Mouse (Mus musculus) embryo, embryonic 10.5 days (tissue): ENCODE data around the gene Zfp607b.

Experiments
- DNase-seq: peaks from one replicate; pipeline ENCODE4 v3.0.0-alpha.2; 2015; ENCODE audit warnings: low spot score

Gene Zfp607b

GRCm38 (mm10) chr7:27685220-27685619 is 3.9 kb upstream of the Zfp607b start:
- no peak for DNase-seq

GRCm38 (mm10) chr7:27685681-27686080 is 3.5 kb upstream of the Zfp607b start:
- peak; percentile 78 for DNase-seq

- DNase-seq, result no peak
Measured at GRCm38 (mm10) chr7:27687043-27687442, 2.1 kb upstream of the Zfp607b start.

DNA sequence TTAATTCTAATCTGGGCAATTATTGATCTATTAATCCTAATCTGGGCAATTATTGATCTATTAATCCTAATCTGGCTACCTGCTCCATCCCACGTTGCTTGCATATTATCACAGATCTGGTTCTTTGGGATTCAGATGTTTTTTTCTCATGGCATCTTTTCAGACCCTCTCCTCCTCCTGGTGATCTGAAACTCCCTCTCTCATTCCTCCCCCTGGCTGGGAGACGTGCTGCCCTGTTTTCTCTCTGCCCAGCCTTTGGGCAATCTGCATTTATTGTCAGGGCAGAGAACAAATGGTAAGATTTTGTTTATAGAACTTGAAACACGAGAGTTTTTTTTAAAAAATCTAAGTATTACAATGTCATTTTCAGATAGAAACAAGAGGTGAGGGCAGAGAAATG is 1.3 kb upstream of the Zfp607b start:
- no peak for DNase-seq

DNA sequence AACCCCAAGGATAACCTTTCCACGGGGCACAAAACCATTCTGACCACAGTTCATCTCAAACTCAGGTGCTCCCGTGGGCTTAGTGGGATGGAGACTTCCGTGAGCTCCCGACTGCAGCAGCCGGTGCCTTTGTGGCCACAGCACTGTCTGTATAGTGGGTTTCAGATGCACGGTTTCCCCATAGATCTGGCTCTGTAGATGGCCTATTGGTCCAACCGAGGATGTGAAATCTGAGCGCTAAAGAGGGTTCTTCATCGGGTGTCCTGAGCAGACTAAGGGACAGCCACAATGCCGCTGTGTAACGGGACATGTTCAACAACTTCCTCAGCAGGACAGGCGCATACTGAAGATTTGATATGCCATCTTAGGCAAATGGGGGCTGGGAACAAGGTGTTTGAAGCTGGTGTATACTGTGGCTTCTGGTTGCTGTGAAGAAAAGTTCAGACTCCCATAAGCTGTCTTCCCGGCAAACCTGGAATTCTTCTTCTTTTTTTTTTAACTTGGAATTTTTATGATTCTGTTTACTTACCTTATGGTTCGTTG is 823 bp upstream of the Zfp607b start:
- peak; percentile 27 for DNase-seq

DNA sequence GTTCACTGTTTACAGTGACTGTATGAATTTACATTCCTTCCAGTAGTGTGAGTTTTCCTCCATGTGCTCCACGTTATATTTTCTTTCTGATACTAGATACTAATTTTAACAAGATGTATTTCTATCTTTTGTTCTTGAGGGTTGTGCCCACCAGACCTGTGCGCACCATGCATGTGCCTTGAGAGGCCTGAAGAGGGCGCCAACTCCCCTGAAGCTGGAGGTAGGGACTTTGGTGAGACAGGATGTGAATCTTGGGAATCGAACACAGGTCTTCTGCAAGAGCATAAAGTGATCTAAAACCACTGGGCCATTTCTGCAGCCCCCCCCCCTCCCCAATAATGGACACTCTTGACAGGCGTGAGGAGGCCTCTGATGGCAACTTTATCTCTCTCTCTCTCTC is 1.9 kb downstream of the Zfp607b start:
- DNase-seq, result peak; percentile 58

- no peak for DNase-seq
Measured at GRCm38 (mm10) chr7:27696711-27697110, 7.6 kb downstream of the Zfp607b start.

- no peak for DNase-seq
Measured at GRCm38 (mm10) chr7:27710402-27710801, 21.3 kb downstream of the Zfp607b start.

DNA sequence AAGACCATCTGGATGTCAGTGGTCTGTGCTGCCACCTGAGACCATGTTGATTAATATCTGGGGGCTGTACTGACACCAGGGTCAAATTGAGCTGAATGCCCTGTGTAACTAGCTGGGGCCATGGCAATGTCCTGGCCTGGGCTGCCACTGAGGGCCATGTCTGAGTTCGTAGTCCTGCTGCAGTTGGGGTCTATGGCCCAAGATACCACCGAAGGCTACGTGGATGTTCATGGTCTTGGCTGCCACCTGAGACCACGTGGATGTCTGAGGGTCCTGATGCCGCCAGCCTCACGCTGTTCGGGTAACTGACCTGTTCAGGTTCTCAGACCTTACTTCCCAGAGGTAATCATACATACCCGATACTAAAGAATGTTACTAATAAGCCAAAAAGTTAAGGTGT is 32.8 kb downstream of the Zfp607b start:
- no peak for DNase-seq

DNA sequence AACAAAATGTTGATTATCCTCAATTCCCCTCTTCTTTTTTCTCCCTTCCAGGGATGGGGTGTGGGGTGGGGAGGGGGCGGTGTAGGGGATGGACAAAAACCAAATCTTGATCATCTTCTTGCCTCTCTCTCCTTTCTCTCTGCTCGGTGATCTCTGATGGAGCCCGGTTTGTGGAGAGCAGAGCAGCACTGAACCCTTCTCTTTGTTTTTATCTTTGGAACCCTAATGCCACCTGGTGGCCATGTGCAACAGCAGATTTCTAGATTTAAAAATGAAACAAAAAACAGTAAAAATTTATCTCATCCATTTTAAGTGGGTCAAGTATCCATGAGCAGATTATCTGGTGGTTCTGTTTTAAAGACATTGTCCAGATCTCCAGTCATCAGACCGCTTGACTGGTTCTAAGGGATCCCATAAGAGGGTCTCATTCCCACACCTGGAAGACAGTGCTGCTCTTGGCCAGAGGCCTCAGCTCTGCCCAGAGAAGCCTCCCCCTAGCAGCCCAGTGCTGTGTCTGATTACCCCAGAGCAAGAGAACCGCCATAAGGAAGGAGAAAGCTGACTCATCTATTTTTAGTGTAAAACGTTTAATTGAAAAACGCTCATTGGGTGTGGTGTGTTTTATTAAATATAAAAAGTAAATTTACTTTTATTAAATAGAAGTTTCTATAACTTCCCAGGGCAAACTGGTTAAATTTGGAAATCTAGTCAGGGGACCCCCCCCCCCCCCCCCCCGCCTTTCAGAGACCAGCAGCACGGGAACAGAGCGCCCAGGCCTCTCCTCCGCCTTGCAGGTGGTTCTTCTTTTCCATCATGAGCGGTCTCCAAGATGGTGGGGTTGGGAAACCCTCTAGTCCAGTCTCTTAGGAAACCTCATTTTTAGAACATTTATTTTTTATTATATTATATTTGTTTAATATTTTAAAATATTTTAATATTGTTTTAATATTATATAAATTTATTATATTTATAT is 36.7 kb downstream of the Zfp607b start:
- DNase-seq, result peak; percentile 84

DNA sequence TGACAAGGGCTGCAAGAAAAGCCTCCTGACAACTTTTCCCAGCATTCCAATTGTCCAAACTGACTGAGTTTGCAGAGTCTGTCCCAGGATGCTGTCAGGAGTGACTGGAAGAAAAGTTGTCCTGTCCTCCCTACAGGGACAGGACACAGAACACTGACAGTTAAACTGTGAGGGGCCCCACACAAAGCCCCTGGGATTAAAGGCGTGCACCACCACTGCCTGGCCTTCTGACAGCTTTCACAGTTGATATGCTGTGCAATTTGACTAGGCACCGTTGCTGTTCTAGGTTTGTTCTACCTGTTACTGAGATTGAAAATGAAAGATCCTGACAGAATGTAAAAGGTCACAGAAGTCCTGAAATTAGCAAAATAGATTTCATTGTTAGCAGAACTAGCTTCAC is 38.3 kb downstream of the Zfp607b start:
- DNase-seq, result no peak

DNA sequence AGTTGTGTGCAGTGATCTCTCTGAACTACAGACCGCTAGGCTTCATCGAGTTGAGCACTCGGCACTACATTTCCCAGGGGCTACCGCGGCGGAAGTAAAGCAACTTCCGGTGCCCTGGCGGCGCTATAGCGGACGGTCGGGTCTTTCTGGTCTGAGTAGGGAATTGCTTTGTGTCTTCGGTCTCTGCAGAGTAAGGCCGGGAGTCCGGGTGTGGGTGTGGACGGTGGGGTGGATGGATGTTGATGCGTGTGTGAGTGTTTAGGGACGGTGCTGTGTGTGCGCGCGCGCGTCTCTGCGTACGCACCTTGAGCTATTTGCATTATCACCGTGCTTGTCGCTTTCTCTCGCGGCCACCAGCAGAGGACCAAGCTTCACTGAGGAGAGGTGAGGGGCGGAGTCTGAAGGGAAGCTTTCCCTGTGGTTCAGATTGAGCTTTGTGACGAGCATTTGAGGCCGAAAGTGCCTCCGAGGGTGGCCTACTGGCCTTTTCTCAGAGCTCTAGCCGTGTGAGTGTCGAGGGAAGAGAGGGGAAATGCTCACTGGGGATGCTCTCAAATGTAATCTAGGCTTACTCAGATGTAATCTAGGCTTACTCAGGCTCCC is 42.2 kb downstream of the Zfp607b start, which contains the start of gene Zfp60:
TSS of gene Zfp60 (plus strand) at position 109 of the 603 bp plus-strand sequence.
- peak; percentile 95 for DNase-seq

DNA sequence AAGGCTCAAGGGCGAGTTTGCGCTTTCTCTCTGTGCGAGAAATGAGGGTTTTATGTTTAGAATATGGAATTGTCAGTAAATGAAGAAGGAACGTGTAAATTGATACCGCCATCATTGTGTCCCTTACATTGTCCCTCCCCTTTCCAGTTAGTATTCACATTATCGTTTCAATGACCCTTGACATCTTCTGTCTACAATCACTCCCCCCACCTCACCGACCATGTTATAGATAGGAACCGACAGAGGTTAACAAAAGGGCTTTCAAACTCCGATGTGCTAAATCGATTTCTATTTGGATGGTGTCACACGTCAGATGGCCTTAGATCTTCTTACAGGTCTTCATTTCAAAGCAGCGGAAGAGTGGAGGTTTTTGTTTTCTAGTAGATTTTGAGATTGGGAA is 42.8 kb downstream of the Zfp607b start:
- DNase-seq, result peak; percentile 66

DNA sequence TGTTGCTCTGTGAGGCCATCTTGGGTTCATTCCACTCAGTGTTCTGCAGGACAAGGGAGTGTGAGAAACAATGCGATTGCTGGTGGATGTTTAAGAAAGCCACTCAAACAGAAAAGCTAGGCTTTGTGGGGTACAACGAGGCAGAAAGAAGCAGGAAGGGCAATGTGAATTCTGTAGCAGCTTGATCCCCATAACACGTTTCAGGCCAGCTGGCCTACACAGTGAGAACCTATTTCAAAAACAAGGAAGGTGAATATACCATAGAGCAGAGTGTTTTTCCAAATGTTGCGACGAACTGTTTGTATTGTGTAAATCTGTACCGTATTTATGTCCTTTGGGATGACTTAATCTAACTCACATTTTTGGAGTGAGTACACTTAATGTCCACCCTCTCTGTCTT is 43.4 kb downstream of the Zfp607b start:
- DNase-seq, result no peak

DNA sequence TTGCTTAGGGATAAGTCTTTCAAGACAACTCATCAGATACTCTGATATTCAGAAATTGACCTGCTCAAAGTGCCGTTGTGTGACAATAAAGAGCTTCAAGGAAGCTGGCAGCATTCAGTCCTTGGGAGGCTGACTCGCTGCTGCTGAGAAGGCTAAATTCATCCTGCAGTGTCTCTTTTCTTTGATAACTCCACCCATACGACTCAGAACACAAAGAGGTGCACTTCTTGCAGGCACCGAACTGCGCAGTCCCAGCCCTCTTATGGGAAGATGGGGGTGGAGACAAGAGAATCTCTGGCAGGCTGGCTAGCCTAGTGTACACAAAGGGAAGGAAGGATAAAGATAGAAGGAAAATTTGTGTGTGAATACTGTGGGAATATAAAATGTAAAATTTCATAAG is 46.3 kb downstream of the Zfp607b start:
- peak; percentile 46 for DNase-seq
